Mouse (Mus musculus): ENCODE measurements around the gene Adamts2. TPM values are rescaled to one million over a fixed set of nuclear protein-coding genes. Genes with fewer than 3 reads are reported as not detected.

Adamts2 gene
- polyA plus RNA-seq (2012; rRNA removed) = 2.3 and 4.7 TPM in 2 replicates

DNA sequence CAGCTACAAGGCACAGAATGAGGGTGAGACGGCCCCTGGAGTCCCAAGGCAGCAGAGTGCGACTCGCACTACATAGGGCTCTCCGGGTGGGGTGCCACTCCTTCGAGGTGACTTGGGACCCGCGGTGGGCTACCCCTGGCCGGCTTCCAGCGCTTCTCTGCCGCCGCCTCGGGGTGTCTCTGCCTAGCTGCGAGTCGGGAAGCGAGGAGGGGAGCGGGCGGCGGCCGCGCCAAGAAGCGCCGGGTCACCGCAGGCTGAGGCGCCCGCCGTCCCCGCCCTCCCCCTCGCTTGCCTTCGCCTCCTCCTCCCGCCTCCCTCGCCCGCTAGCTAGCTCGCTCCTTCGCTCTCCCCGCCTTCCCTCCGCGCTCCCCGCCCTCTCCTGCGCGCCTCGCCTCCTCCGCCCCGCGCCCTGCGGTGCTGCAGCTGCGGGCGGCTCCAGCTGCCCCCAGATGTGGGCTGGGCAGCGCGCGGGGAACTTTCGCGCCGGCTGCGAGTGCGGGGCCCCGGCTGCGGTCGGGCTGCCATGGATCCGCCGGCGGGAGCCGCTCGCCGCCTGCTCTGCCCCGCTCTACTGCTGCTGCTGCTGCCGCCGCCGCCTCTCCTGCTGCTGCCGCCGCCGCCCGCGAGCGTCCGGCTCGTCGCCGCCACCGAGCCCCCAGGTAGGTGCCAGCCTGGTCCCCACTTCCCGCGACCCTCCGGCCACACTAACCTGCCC, at the start of gene Adamts2:
Gene Adamts2, plus strand, starts transcription at position 444 of the 715 bp plus-strand sequence.

GRCm38 (mm10) chr11:50827010-50827953, 225.4 kb downstream of the Adamts2 start, which contains the start of gene Zfp354c:
TSS of gene Zfp354c (minus strand) at chr11:50827724.

GRCm38 (mm10) chr11:50841023-50841735, 239.3 kb downstream of the Adamts2 start, which contains the start of gene Zfp879:
TSS of gene Zfp879 (minus strand) at chr11:50841552.

DNA sequence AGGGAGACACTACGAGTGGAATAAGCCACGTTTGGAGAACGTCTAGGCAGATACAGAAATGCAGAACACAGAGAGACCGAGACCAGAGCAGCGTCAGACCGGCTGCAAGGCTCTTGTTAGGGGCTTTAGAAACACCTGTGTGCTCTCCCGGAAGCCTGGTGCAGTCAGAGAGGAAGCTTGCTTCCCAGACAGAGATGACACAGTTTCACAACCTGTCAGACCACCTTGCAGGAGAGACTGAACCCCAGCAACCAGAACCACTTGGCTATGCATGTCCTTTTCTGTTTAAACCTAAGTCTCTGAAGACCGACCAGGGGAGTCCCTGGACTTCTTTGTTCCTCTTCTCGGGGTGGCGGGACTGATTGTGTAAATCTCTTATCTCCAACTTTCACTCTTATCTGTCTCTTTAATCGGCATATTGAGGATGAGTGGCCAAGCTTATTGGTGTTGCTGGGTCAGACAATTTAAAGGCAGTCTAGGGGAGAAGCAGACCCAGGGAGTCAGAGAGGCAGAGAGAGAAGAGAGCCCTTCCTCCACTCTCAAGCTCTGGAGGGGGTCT, 248.4 kb downstream of the Adamts2 start, which contains the start of gene Grm6:
Gene Grm6, plus strand, starts transcription at position 509 of the 559 bp plus-strand sequence.

Other genes with a start within 250 kb of the Adamts2 start
- 0.13 TPM in 1 of 2 replicates, not detected in the other for gene Cby3, start 247.6 kb upstream of the Adamts2 start, polyA plus RNA-seq (2012; rRNA removed)
- gene Hnrnph1, start 225.1 kb upstream of the Adamts2 start, polyA plus RNA-seq (2012; rRNA removed) = 1,227 and 1,800 TPM in 2 replicates
- 20.2 and 30.0 TPM in 2 replicates for gene Rufy1, start 171.0 kb upstream of the Adamts2 start, polyA plus RNA-seq (2012; rRNA removed)
- 19.6 and 29.6 TPM in 2 replicates for gene Zfp354c, start 225.6 kb downstream of the Adamts2 start, polyA plus RNA-seq (2012; rRNA removed)
- 0.91 and 1.1 TPM in 2 replicates for gene Zfp879, start 239.5 kb downstream of the Adamts2 start, polyA plus RNA-seq (2012; rRNA removed)
- 0.08 and 0.15 TPM in 2 replicates for gene Grm6, start 248.6 kb downstream of the Adamts2 start, polyA plus RNA-seq (2012; rRNA removed)